Mouse (Mus musculus) CH12.LX (cell line): ENCODE results near the gene Ecsit. TPM values are rescaled to one million over a fixed set of nuclear protein-coding genes. Genes with fewer than 3 reads are reported as not detected.

Experiments
- DNase-seq: peaks from one replicate; pipeline ENCODE4 v3.0.0-alpha.2; 2013; ENCODE audit errors: extremely low read depth
- H3K27ac ChIP-seq: 2 replicates; pipeline ENCODE4 v1.5.1; 2012; ENCODE audit warnings: low read depth, mild to moderate bottlenecking, control low read depth, moderate library complexity; ENCODE audit not compliant: insufficient read depth
- H3K27me3 ChIP-seq: replicated peaks from 2 replicates; pipeline ENCODE3; 2012; ENCODE audit warnings: inconsistent platforms
- H3K36me3 ChIP-seq, 2 experiments: replicated peaks in 1 of 2; 2 replicates each; pipeline versions ENCODE3 to v1.6.1; 2012; ENCODE audit warnings: inconsistent platforms in 1 of 2, low read length in 1 of 2, mild to moderate bottlenecking in 1 of 2, mixed read lengths in 1 of 2, moderate library complexity in 1 of 2; ENCODE audit not compliant: control insufficient read depth in 1 of 2, insufficient read depth in 1 of 2
- H3K4me1 ChIP-seq, 2 experiments: 2 replicates each; pipeline ENCODE4 v1.6.1; 2012; ENCODE audit warnings: inconsistent platforms in 1 of 2, moderate library complexity in 1 of 2; ENCODE audit not compliant: insufficient read depth in 2 of 2, control insufficient read depth in 1 of 2
- H3K4me2 ChIP-seq: 2 replicates; pipeline ENCODE4 v1.6.1; 2012; ENCODE audit warnings: low read depth, mild to moderate bottlenecking, control low read depth; ENCODE audit not compliant: poor library complexity, insufficient read depth, severe bottlenecking
- H3K4me3 ChIP-seq, 3 experiments: fragments of 150-350 bp in 1 of 3; sonication (generic) in 1 of 3; replicated peaks in 1 of 3; 2 replicates each; pipeline versions ENCODE3 to v1.5.1; 2011 to 2012; ENCODE audit warnings: low read depth in 2 of 3, low read length in 2 of 3, mild to moderate bottlenecking in 2 of 3, moderate library complexity in 2 of 3, control low read depth in 1 of 3, improper control_type of control experiment in 1 of 3, inconsistent platforms in 1 of 3, mixed read lengths in 1 of 3; ENCODE audit not compliant: poor library complexity in 1 of 3
- H3K79me2 ChIP-seq: replicated peaks from 2 replicates; pipeline ENCODE4 v1.6.1; 2012; ENCODE audit warnings: mild to moderate bottlenecking, moderate library complexity; ENCODE audit not compliant: control insufficient read depth, poor library complexity, insufficient read depth, severe bottlenecking; ENCODE audit errors: extremely low read depth
- H3K9ac ChIP-seq: 2 replicates; pipeline ENCODE4 v1.6.1; 2012; ENCODE audit warnings: low read depth, mild to moderate bottlenecking, control low read depth, moderate library complexity; ENCODE audit not compliant: insufficient read depth
- H3K9me3 ChIP-seq: replicated peaks from 2 replicates; pipeline ENCODE3; 2012; ENCODE audit warnings: low read length, inconsistent platforms, mixed read lengths
- CHD1 ChIP-seq: IDR thresholded peaks from 2 replicates; pipeline ENCODE4 v1.6.1; 2012; ENCODE audit warnings: low read depth, low read length, improper control_type of control experiment, inconsistent platforms
- ELF1 ChIP-seq: IDR thresholded peaks from 2 replicates; pipeline ENCODE4 v1.6.1; 2014; ENCODE audit warnings: low read depth, mild to moderate bottlenecking, inconsistent platforms, low read length, improper control_type of control experiment
- EP300 ChIP-seq: IDR thresholded peaks from 2 replicates; pipeline ENCODE4 v1.6.1; 2011; ENCODE audit warnings: low read length, improper control_type of control experiment
- IRF4 ChIP-seq: IDR thresholded peaks from 2 replicates; pipeline ENCODE4 v1.6.1; 2014; ENCODE audit warnings: low read depth, mild to moderate bottlenecking, inconsistent platforms, low read length, improper control_type of control experiment
- JUND ChIP-seq: conservative IDR thresholded peaks from 2 replicates; pipeline ENCODE4 v1.6.1; 2011; ENCODE audit warnings: low read depth, low read length, improper control_type of control experiment
- MAX ChIP-seq: IDR thresholded peaks from 2 replicates; pipeline ENCODE4 v1.6.1; 2011; ENCODE audit warnings: low read length, improper control_type of control experiment
- MEF2A ChIP-seq: IDR thresholded peaks from 2 replicates; pipeline ENCODE4 v1.6.1; 2014; ENCODE audit warnings: low read depth, mild to moderate bottlenecking, inconsistent platforms, low read length, improper control_type of control experiment, borderline replicate concordance
- NRF1 ChIP-seq: IDR thresholded peaks from 2 replicates; pipeline ENCODE4 v1.6.1; 2014; ENCODE audit warnings: low read depth, mild to moderate bottlenecking, inconsistent platforms, low read length, improper control_type of control experiment, moderate library complexity
- PAX5 ChIP-seq: IDR thresholded peaks from 2 replicates; pipeline ENCODE4 v1.6.1; 2012; ENCODE audit warnings: low read length, inconsistent platforms, mixed read lengths
- POLR2A ChIP-seq: IDR thresholded peaks from 2 replicates; pipeline ENCODE4 v1.6.1; 2011; ENCODE audit warnings: low read depth, mild to moderate bottlenecking, improper control_type of control experiment, low read length
- POLR2AphosphoS2 ChIP-seq: IDR thresholded peaks from 2 replicates; pipeline ENCODE4 v1.6.1; 2011; ENCODE audit warnings: low read depth, low read length, improper control_type of control experiment
- RCOR1 ChIP-seq: conservative IDR thresholded peaks from 2 replicates; pipeline ENCODE4 v1.6.1; 2012; ENCODE audit warnings: low read depth, mild to moderate bottlenecking, inconsistent platforms, low read length, improper control_type of control experiment
- SIN3A ChIP-seq: IDR thresholded peaks from 2 replicates; pipeline ENCODE4 v1.6.1; 2012; ENCODE audit warnings: low read length, improper control_type of control experiment, inconsistent platforms
- USF1 ChIP-seq: IDR thresholded peaks from 2 replicates; pipeline ENCODE4 v1.6.1; 2014; ENCODE audit warnings: low read depth, mild to moderate bottlenecking, inconsistent platforms, low read length, improper control_type of control experiment
- ZC3H11A ChIP-seq: IDR thresholded peaks from 2 replicates; pipeline ENCODE4 v1.6.1; 2012; ENCODE audit warnings: low read depth, mild to moderate bottlenecking, inconsistent platforms, low read length, improper control_type of control experiment
- ZKSCAN1 ChIP-seq: IDR thresholded peaks from 2 replicates; pipeline ENCODE4 v1.6.1; 2012; ENCODE audit warnings: low read depth, inconsistent platforms, low read length, improper control_type of control experiment, borderline replicate concordance
- dilution Hi-C: fragments of 300-500 bp; cut with MboI; formaldehyde crosslinking; loops from 2 replicates; pipeline ENCODE4 v1.14.3; 2020; ENCODE audit warnings: low sequenced_read_pairs; ENCODE audit not compliant: extremely low pct_unique_long_range_greater_than_20kb, extremely low pct_ligation_motif_present
- in situ Hi-C: fragments of 300-500 bp; cut with MboI; formaldehyde crosslinking; loops from 3 replicates; pipeline ENCODE4 v1.14.3; 2019; ENCODE audit warnings: low sequenced_read_pairs, low pct_ligation_motif_present, low pct_unique_long_range_greater_than_20kb, mixed read lengths
- polyA plus RNA-seq: library from polyadenylated mRNA; unstranded; fragments of >175 nt; gene quantifications from 2 replicates; pipeline ENCODE4 v1.2.1, GENCODE M21; 2012; ENCODE audit warnings: low read depth; ENCODE audit not compliant: insufficient read length
- total RNA-seq, 2 experiments: library from RNA; depleted of rRNA; stranded (reverse); fragments of 300-350 nt in 1 of 2; fragments of >200 nt in 1 of 2; gene quantifications; 2 replicates each; pipeline ENCODE4 v1.2.3; 2012 to 2014

Gene Ecsit
- total and polyA plus RNA-seq, 3 experiments: 38.7 to 57.1 (median 48.5) TPM

- Histone ChIP-seq H3K4me3 (no peak overlapping the region), H3K36me3 (peaks cover 0 to 18% of the 10 kb centered on the region in 2 experiments), H3K4me1 (peaks cover 0 to 18% of the 10 kb centered on the region in 2 experiments; a peak in 2 of 4 replicates), H3K27me3 (no peaks in the 10 kb centered on the region), H3K79me2 (peaks cover 3% of the 10 kb centered on the region; the same call in 1 of the 2 replicates), H3K9me3 (no peaks in the 10 kb centered on the region), H3K9ac (no peak overlapping the region), H3K4me2 (no peak overlapping the region), H3K27ac (no peak overlapping the region)
- DNase-seq: no peak
- in situ Hi-C loops (no loop called here), dilution Hi-C loops (no loop called here)
- TF ChIP-seq EP300 (no peak), IRF4 (no peak), ZC3H11A (no peak), USF1 (no peak), ZKSCAN1 (no peak), MEF2A (no peak), POLR2AphosphoS2 (no peak), ELF1 (no peak)
These were observed 1.9 kb upstream of the Ecsit start for GRCm38 (mm10) chr9:22087034-22087618.

GRCm38 (mm10) chr9:22086012-22086411, 774 bp upstream of the Ecsit start:
- Histone ChIP-seq H3K4me1 (peaks cover 0 to 18% of the 10 kb centered on the region in 2 experiments; a peak in 2 of 4 replicates), H3K27ac (no peak overlapping the region), H3K36me3 (peaks cover 0 to 23% of the 10 kb centered on the region in 2 experiments), H3K9me3 (no peaks in the 10 kb centered on the region), H3K4me2 (peak overlapping the region; percentile 41), H3K79me2 (peaks cover 3% of the 10 kb centered on the region; the same call in 1 of the 2 replicates), H3K9ac (peak overlapping the region; percentile 74), H3K4me3 (peak overlapping the region; percentile 74 to 98 (median 96)), H3K27me3 (no peaks in the 10 kb centered on the region)
- DNase-seq: no peak
- TF ChIP-seq MAX: no peak
- no peak for TF ChIP-seq NRF1
- TF ChIP-seq JUND: no peak
- no peak for TF ChIP-seq IRF4
- TF ChIP-seq PAX5: no peak
- no peak for TF ChIP-seq RCOR1
- TF ChIP-seq USF1: no peak
- no peak for TF ChIP-seq POLR2A
- TF ChIP-seq CHD1: no peak
- TF ChIP-seq SIN3A: no peak
- dilution Hi-C loops: no loop called here
- in situ Hi-C loops: no loop called here
